Mouse (Mus musculus): ENCODE data around the gene Rem2. TPM values are rescaled to one million over a fixed set of nuclear protein-coding genes. Genes with fewer than 3 reads are reported as not detected.

Gene Rem2
- polyA plus RNA-seq (2017; shearing (Covaris generic)): 0.61 TPM

DNA sequence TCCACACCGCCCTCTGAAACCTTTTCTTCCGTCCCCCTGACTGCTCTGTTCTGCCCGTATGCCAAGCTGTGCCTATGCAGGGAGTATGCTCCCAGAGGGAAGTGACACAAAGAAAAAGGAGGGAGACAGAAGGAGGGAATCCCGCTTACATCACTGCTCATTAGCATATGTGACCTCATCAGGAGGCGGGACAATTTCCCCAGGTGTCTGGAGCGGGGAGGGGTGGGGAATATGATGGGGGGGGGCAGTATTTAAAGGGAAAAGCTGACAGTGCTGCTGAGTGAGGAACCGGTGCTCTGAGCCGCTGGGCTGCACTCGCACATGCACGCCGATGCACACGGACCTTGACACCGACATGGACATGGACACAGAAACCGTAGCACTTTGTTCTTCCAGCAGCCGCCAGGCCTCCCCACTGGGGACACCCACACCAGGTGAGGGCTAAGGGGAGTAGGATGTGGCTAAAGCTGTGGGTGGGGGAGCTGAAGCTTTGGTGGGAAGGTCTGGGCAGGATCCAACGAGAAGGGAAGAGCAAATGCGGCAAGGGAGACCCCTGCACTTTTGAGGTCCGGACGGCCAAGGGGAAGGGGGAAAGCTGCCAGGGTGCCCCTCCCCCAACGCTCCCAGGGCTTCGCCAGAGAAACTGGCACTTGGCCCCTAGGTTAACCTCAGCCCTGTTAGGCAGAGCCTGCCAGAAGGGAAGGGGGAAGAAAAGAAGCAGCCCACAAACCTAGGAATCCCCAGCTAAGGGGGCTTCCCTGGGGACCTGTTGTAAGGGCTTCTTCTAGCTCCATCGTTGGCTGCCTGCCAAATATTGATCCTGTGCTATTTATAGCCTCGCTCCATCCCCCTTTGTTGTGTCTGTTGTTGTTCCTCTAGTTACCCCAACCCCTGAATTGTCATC is at the start of gene Rem2:
Gene Rem2, plus strand, starts transcription at position 160 of the 904 bp plus-strand sequence.

DNA sequence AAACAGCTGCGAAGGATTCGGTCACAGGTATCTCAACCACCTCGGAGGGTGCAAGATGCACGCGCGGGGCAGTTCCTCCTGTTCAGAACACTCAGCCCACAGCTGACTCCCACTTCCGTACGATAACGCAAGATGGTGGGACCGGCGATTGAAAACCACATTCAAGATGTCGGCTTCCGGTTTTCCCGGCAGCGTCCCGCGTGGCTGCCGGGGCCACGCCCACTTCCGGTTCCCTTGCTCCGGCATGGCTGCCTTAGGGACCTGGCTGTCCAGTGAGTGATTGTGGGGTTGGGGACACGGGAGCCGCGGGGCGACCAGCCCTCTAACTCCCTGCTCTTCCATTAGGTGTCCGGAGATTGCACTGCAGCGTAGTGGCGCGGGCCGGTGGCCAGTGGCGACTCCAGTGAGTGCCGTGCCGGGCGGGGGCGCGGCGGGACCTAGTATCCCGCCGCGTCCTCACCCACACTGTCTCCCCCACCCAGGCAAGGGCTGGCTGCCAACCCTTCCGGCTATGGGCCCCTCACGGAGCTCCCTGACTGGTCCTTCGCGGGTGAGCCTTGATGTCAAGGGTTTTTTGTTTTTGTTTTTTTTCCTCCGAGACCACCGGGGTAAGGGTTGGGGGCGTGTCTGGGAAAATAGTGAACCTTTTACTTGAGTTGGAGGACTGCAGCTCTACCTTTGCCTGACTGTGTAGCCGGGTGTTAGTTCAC is 49.1 kb upstream of the Rem2 start, which contains the start of gene Mrpl52:
Gene Mrpl52, plus strand, starts transcription at position 221 of the 710 bp plus-strand sequence.

DNA sequence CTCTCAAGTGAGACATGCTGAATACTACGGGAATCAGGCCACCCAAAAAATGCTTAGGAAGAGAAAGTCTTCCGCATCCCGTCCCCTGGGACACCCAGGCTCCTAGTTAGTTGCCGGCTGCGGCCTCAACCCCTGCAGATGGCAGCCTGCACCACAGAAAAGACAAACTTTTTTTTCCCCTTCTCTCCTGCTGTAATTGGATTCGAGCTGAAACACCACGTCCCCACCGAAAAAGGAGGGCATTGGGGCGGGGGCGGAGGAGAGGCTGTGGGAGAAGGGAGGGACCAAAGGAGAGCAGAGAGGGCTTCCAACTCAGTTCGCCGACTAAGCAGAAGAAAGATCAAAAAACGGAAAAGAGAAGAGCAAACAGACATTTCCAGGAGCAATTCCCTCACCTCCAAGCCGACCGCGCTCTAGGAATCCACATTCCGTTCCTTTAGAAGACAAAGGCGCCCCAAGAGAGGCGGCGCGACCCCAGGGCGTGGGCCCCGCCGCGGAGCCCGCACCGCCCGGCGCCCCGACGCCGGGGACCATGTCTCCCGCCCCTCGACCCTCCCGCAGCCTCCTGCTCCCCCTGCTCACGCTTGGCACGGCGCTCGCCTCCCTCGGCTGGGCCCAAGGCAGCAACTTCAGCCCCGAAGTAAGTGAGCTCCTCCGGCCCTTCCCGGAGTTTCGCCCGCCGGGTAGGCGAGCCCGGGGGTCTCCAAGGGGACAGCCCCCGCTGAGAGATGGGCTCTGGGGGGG is 44.4 kb upstream of the Rem2 start, which contains the start of gene Mmp14:
Gene Mmp14, plus strand, starts transcription at position 279 of the 744 bp plus-strand sequence.

DNA sequence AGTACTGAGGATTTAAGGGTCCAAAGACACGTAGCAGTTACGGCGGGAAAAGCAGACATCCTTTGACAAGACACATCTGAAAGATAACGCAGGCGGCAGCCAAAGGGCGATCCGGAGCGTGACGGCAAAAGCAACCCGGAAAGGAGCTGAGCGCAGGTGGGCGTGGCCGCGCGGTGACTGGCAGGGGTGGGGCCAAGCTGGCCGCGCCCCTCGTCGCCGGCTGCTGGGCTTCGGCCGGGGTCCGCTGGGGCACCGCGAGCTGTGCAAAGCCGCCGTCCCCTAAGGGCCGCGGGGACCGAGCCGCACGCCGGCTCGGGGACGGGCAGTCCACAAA is 12.0 kb upstream of the Rem2 start, which contains the start of gene Lrp10:
Gene Lrp10, plus strand, starts transcription at position 179 of the 334 bp plus-strand sequence.

Other genes starting within 250 kb of the Rem2 start
- 537 TPM for gene Dad1, start 222.0 kb upstream of the Rem2 start, polyA plus RNA-seq (2017; shearing (Covaris generic))
- gene Abhd4, start 221.9 kb upstream of the Rem2 start, polyA plus RNA-seq (2017; shearing (Covaris generic)): 28.6 TPM
- gene Olfr49, start 191.2 kb upstream of the Rem2 start, polyA plus RNA-seq (2017; shearing (Covaris generic)): 0.05 TPM
- gene Oxa1l, start 115.3 kb upstream of the Rem2 start, polyA plus RNA-seq (2017; shearing (Covaris generic)): 77.8 TPM
- gene Slc7a7, start 58.3 kb upstream of the Rem2 start, polyA plus RNA-seq (2017; shearing (Covaris generic)): 1.5 TPM
- gene Mrpl52, start 49.2 kb upstream of the Rem2 start, polyA plus RNA-seq (2017; shearing (Covaris generic)): 292 TPM
- 1.5 TPM for gene Mmp14, start 44.5 kb upstream of the Rem2 start, polyA plus RNA-seq (2017; shearing (Covaris generic))
- gene Lrp10, start 12.0 kb upstream of the Rem2 start, polyA plus RNA-seq (2017; shearing (Covaris generic)): 38.7 TPM
- 49.7 TPM for gene Prmt5, start 41.4 kb downstream of the Rem2 start, polyA plus RNA-seq (2017; shearing (Covaris generic))
- 22.4 TPM for gene Haus4, start 78.5 kb downstream of the Rem2 start, polyA plus RNA-seq (2017; shearing (Covaris generic))
- gene Ajuba, start 101.5 kb downstream of the Rem2 start, polyA plus RNA-seq (2017; shearing (Covaris generic)): 0.16 TPM
- gene 4931414P19Rik, start 129.9 kb downstream of the Rem2 start, polyA plus RNA-seq (2017; shearing (Covaris generic)): 3.0 TPM
- 280 TPM for gene Psmb5, start 141.9 kb downstream of the Rem2 start, polyA plus RNA-seq (2017; shearing (Covaris generic))
- 0.06 TPM for gene Psmb11, start 145.3 kb downstream of the Rem2 start, polyA plus RNA-seq (2017; shearing (Covaris generic))
- gene Gm17606, start 164.9 kb downstream of the Rem2 start, polyA plus RNA-seq (2017; shearing (Covaris generic)): not detected
- 0.46 TPM for gene Cdh24, start 165.3 kb downstream of the Rem2 start, polyA plus RNA-seq (2017; shearing (Covaris generic))
- gene 1700123O20Rik, start 210.1 kb downstream of the Rem2 start, polyA plus RNA-seq (2017; shearing (Covaris generic)): 93.8 TPM
- 123 TPM for gene Acin1, start 210.8 kb downstream of the Rem2 start, polyA plus RNA-seq (2017; shearing (Covaris generic))
- gene Gm29776, start 222.7 kb downstream of the Rem2 start, polyA plus RNA-seq (2017; shearing (Covaris generic)): 0.38 TPM
- not detected for gene Cebpe, start 236.1 kb downstream of the Rem2 start, polyA plus RNA-seq (2017; shearing (Covaris generic))

Data from CD4-positive, CD25-positive, alpha-beta regulatory T cell, adult 9 weeks (primary cell).